In the genomic region with DNA sequence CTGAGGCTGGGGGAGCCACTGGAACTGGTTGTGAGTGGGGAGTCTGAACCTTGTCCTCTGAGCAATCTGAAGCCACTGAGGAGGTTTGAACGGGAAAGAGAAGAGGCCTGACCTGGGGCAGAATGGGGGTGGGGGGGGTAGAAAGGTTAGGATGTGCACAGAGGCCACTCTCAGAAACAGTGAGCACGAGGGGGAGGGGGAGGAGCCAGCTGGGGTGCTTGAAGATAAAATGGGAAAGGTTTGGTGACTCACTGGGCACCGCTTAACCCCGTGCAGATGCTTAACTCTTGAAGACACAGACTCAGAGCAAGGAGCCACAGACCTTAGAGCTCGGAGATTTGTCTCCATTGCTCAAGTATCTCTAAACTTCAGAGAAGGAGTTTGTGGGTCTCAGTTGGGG, we compare ENCODE assay signal across 18 mouse cellular contexts. TPM values are rescaled to one million over a fixed set of nuclear protein-coding genes. Genes with fewer than 3 reads are reported as not detected.
A peak's percentile ranks its signal among the peaks of the same experiment; 100 is the strongest.
DNase-seq lines count a peak whose midpoint lies in the region; ATAC-seq and TF ChIP-seq lines count a peak whose summit lies in the region.
"Had no signal": no experiment of that assay in that cellular context is flagged by ENCODE, and none has a peak within 500 bp of the region (broad histone marks: within the 10 kb centered on the region; RNA-seq: fewer than 3 reads in every experiment).

No protein-coding gene starts in this region.

- H3K27me3 ChIP-seq in forebrain, embryonic 10.5 days (ENCODE audit: poor library complexity, severe bottlenecking), result peaks cover 98% of the 10 kb centered on the region
- H3K27me3 ChIP-seq in forebrain, embryonic 11.5 days (ENCODE audit: control insufficient read depth, insufficient read depth, low read length), result peaks cover 23% of the 10 kb centered on the region
- H3K27me3 ChIP-seq in midbrain, embryonic 13.5 days, result peaks cover 60% of the 10 kb centered on the region
- no peaks in the 10 kb centered on the region for H3K27me3 ChIP-seq in midbrain, postnatal 0 days (ENCODE audit: insufficient read depth, low read length)
- H3K27me3 ChIP-seq in intestine, embryonic 16.5 days (replicated peaks; ENCODE audit: control insufficient read depth, insufficient read depth, low read length), result no peaks in the 10 kb centered on the region

- H3K4me1 ChIP-seq in forebrain, embryonic 10.5 days, result peaks cover 60% of the 10 kb centered on the region
- peaks cover 19% of the 10 kb centered on the region for H3K4me1 ChIP-seq in forebrain, embryonic 11.5 days (replicated peaks; ENCODE audit: control insufficient read depth, insufficient read depth, low read length)
- H3K4me1 ChIP-seq in midbrain, embryonic 13.5 days (replicated peaks), result peaks cover 58% of the 10 kb centered on the region
- peaks cover 16% of the 10 kb centered on the region for H3K4me1 ChIP-seq in midbrain, postnatal 0 days (ENCODE audit: insufficient read depth, low read length)
- peaks cover 5% of the 10 kb centered on the region; the same call in 1 of the 2 replicates for H3K4me1 ChIP-seq in intestine, embryonic 16.5 days (ENCODE audit: control insufficient read depth, insufficient read depth, low read length)

- no peaks in the 10 kb centered on the region for H3K9me3 ChIP-seq in forebrain, embryonic 10.5 days
- no peaks in the 10 kb centered on the region for H3K9me3 ChIP-seq in forebrain, embryonic 11.5 days (ENCODE audit: control insufficient read depth, low read length)
- no peaks in the 10 kb centered on the region for H3K9me3 ChIP-seq in midbrain, embryonic 13.5 days
- no peaks in the 10 kb centered on the region for H3K9me3 ChIP-seq in midbrain, postnatal 0 days (ENCODE audit: low read length)
- no peaks in the 10 kb centered on the region for H3K9me3 ChIP-seq in intestine, embryonic 16.5 days (ENCODE audit: control insufficient read depth, low read length)
- H3K9me3 ChIP-seq: limb, embryonic 15.5 days had no signal

- no peak for DNase-seq in forebrain, embryonic 10.5 days (ENCODE audit: extremely low spot score, low spot score)
- no peak for DNase-seq in forebrain, embryonic 11.5 days (ENCODE audit: low spot score)
- DNase-seq in midbrain, postnatal 0 days (ENCODE audit: low spot score), result no peak
- DNase-seq in NIH3T3 (ENCODE audit: low read depth), result peak; percentile 43
- no peak for DNase-seq in left cerebral cortex, postnatal 36 days (ENCODE audit: low spot score in 2 of 2)
- DNase-seq: embryo, embryonic 11 days; gastrocnemius, postnatal 14 days; kidney, postnatal 14 days; spleen, adult 18-20 months; thymus, postnatal 36 days had no signal

- no peak overlapping the region for H3K4me3 ChIP-seq in forebrain, embryonic 10.5 days
- H3K4me3 ChIP-seq in forebrain, embryonic 11.5 days (ENCODE audit: low read depth, low read length), result no peak overlapping the region
- H3K4me3 ChIP-seq in midbrain, embryonic 13.5 days (replicated peaks), result no peak overlapping the region
- no peak overlapping the region for H3K4me3 ChIP-seq in midbrain, postnatal 0 days (ENCODE audit: low read depth, low read length)
- H3K4me3 ChIP-seq in intestine, embryonic 16.5 days (ENCODE audit: low read length), result no peak overlapping the region
- H3K4me3 ChIP-seq: left cerebral cortex, adult 2 months; limb, embryonic 15.5 days had no signal

- peak overlapping the region; percentile 48 for H3K27ac ChIP-seq in forebrain, embryonic 10.5 days
- H3K27ac ChIP-seq in forebrain, embryonic 11.5 days (ENCODE audit: low read depth, low read length), result no peak overlapping the region
- H3K27ac ChIP-seq in midbrain, embryonic 13.5 days, result 0 out of 2 replicates have a peak overlapping the region, but pooled peaks have one; percentile 39
- H3K27ac ChIP-seq in midbrain, postnatal 0 days (ENCODE audit: low read depth, low read length), result no peak overlapping the region
- H3K27ac ChIP-seq in intestine, embryonic 16.5 days (ENCODE audit: low read length), result no peak overlapping the region
- H3K27ac ChIP-seq: left cerebral cortex, adult 2 months; limb, embryonic 15.5 days had no signal

- no peak overlapping the region for H3K9ac ChIP-seq in forebrain, embryonic 11.5 days (ENCODE audit: low read length)
- H3K9ac ChIP-seq in midbrain, embryonic 13.5 days (replicated peaks), result no peak overlapping the region; the same call in 1 of the 2 replicates
- no peak overlapping the region for H3K9ac ChIP-seq in midbrain, postnatal 0 days (replicated peaks; ENCODE audit: low read length, poor library complexity, severe bottlenecking)
- H3K9ac ChIP-seq in intestine, embryonic 16.5 days (ENCODE audit: low read depth, low read length), result no peak overlapping the region
- H3K9ac ChIP-seq: limb, embryonic 15.5 days had no signal

- H3K4me2 ChIP-seq in forebrain, embryonic 11.5 days (ENCODE audit: low read depth, low read length, severe bottlenecking), result no peak overlapping the region
- H3K4me2 ChIP-seq in midbrain, embryonic 13.5 days (replicated peaks), result no peak overlapping the region
- no peak overlapping the region for H3K4me2 ChIP-seq in midbrain, postnatal 0 days (ENCODE audit: low read depth, low read length, poor library complexity, severe bottlenecking)
- no peak overlapping the region for H3K4me2 ChIP-seq in intestine, embryonic 16.5 days (ENCODE audit: low read depth, low read length)
- H3K4me2 ChIP-seq: limb, embryonic 15.5 days had no signal

- TF ChIP-seq CTCF in midbrain, postnatal 0 days (IDR thresholded peaks at IDR 0.05), result no peak

- WGBS in forebrain, embryonic 10.5 days, result 58% methylated on average over 5 of the region's 5 CpGs
- WGBS in forebrain, embryonic 11.5 days, result 55% methylated on average over 5 of the region's 5 CpGs
- 60% methylated on average over 5 of the region's 5 CpGs for WGBS in midbrain, embryonic 13.5 days
- 58% methylated on average over 5 of the region's 5 CpGs for WGBS in midbrain, postnatal 0 days
- 34% methylated on average over 5 of the region's 5 CpGs for WGBS in intestine, embryonic 16.5 days

- intact Hi-C loops in left cerebral cortex, postnatal 36 days (cut with DNase I), result no loop called here

- no peak for ATAC-seq in forebrain, embryonic 11.5 days (replicated peaks; ENCODE audit: low FRiP score)
- ATAC-seq in midbrain, embryonic 13.5 days, result no peak
- ATAC-seq in midbrain, postnatal 0 days (ENCODE audit: low FRiP score), result no peak
- peak; percentile 65 for ATAC-seq in intestine, embryonic 16.5 days
- ATAC-seq in granulocyte monocyte progenitor cell, adult 5-6 weeks (replicated peaks; ENCODE audit: poor library complexity, severe bottlenecking), result no peak
- ATAC-seq: hindbrain, embryonic 16.5 days had no signal

- H3K36me3 ChIP-seq in forebrain, embryonic 10.5 days (replicated peaks), result no peaks in the 10 kb centered on the region
- H3K36me3 ChIP-seq in forebrain, embryonic 11.5 days (ENCODE audit: control insufficient read depth, insufficient read depth, low read length), result no peaks in the 10 kb centered on the region
- H3K36me3 ChIP-seq in midbrain, embryonic 13.5 days, result no peaks in the 10 kb centered on the region
- H3K36me3 ChIP-seq in midbrain, postnatal 0 days (ENCODE audit: insufficient read depth, low read length), result peaks cover 3% of the 10 kb centered on the region; the same call in 1 of the 2 replicates
- no peaks in the 10 kb centered on the region for H3K36me3 ChIP-seq in intestine, embryonic 16.5 days (ENCODE audit: control insufficient read depth, insufficient read depth, low read length)
- H3K36me3 ChIP-seq: limb, embryonic 15.5 days had no signal

RNA-seq across cellular contexts. Expression of a gene that starts 21.7 kb away (rescaled TPM):
- polyA plus RNA-seq in forebrain, embryonic 10.5 days (2016; fragmentation: Nextera tagmentation; extraction: Ambion mirVana), result 17.0 and 20.7 TPM in 2 replicates
- 29.6 and 30.5 TPM in 2 replicates for polyA plus RNA-seq in forebrain, embryonic 11.5 days (2014; fragmentation: Nextera tagmentation; extraction: Ambion mirVana)
- 22.7 and 22.8 TPM in 2 replicates for polyA plus RNA-seq in midbrain, embryonic 13.5 days (2015; fragmentation: Nextera tagmentation; extraction: Ambion mirVana)
- total RNA-seq in midbrain, postnatal 0 days (2014; rRNA removed), result 31.6 and 53.9 TPM in 2 replicates
- 9.3 and 9.9 TPM in 2 replicates for polyA plus RNA-seq in midbrain, postnatal 0 days (2015; fragmentation: Nextera tagmentation; extraction: Ambion mirVana)
- polyA plus RNA-seq in intestine, embryonic 16.5 days (2015; fragmentation: Nextera tagmentation; extraction: Ambion mirVana), result 9.4 and 9.5 TPM in 2 replicates
- total RNA-seq in left cerebral cortex, postnatal 36 days (2021), result 10 to 100 TPM; 51.7 to 63.6 TPM
- 55.7 and 57.7 TPM in 2 replicates for total RNA-seq in granulocyte monocyte progenitor cell, adult 5-6 weeks (2014; fragmentation: Nextera tagmentation)
- 16.2 and 28.2 TPM in 2 replicates for total RNA-seq in granulocyte monocyte progenitor cell, adult 5-6 weeks (2017)

RNA-seq across cellular contexts. Expression of a gene that starts 30.3 kb away (rescaled TPM):
- polyA plus RNA-seq in forebrain, embryonic 10.5 days (2016; fragmentation: Nextera tagmentation; extraction: Ambion mirVana), result 2.8 and 4.3 TPM in 2 replicates
- polyA plus RNA-seq in forebrain, embryonic 11.5 days (2014; fragmentation: Nextera tagmentation; extraction: Ambion mirVana), result 14.3 and 16.7 TPM in 2 replicates
- 118 TPM in 2 replicates for polyA plus RNA-seq in midbrain, embryonic 13.5 days (2015; fragmentation: Nextera tagmentation; extraction: Ambion mirVana)
- total RNA-seq in midbrain, postnatal 0 days (2014; rRNA removed), result 160 and 173 TPM in 2 replicates
- 121 and 125 TPM in 2 replicates for polyA plus RNA-seq in midbrain, postnatal 0 days (2015; fragmentation: Nextera tagmentation; extraction: Ambion mirVana)
- 0.48 and 0.56 TPM in 2 replicates for polyA plus RNA-seq in intestine, embryonic 16.5 days (2015; fragmentation: Nextera tagmentation; extraction: Ambion mirVana)
- total RNA-seq in left cerebral cortex, postnatal 36 days (2021), result 100 to 1,000 TPM; 150 to 165 TPM
- not detected in 2 replicates for total RNA-seq in granulocyte monocyte progenitor cell, adult 5-6 weeks (2014; fragmentation: Nextera tagmentation)
- not detected in 2 replicates for total RNA-seq in granulocyte monocyte progenitor cell, adult 5-6 weeks (2017)
- total RNA-seq: megakaryocyte-erythroid progenitor cell, adult 5-6 weeks had no signal
- polyA plus RNA-seq: heart, postnatal 0 days had no signal

Comparison
In these comparisons a context has a peak if more than half of its experiments do, and no peak if none do; other contexts are left out.
1. H3K27ac ChIP-seq: peak in forebrain, embryonic 10.5 days (single experiment) and midbrain, embryonic 13.5 days (single experiment); none in forebrain, embryonic 11.5 days (single experiment), midbrain, postnatal 0 days (single experiment) and intestine, embryonic 16.5 days (single experiment).